Mouse (Mus musculus) gastrocnemius, adult 2 months (tissue): Measurements from ENCODE around the gene 1700001P01Rik. TPM values are rescaled to one million over a fixed set of nuclear protein-coding genes. Genes with fewer than 3 reads are reported as not detected.

Experiments
- DNase-seq: peaks from one replicate; pipeline ENCODE4 v3.0.0; 2022
- H3K27ac ChIP-seq: fragments of 200-600 bp; 2 replicates; pipeline ENCODE4 v1.8.1; 2022; ENCODE audit warnings: mild to moderate bottlenecking
- H3K4me3 ChIP-seq: fragments of 200-600 bp; 2 replicates; pipeline ENCODE4 v1.8.1; 2022; ENCODE audit warnings: mild to moderate bottlenecking, moderate library complexity
- CTCF ChIP-seq: fragments of 200-600 bp; IDR thresholded peaks from 2 replicates; pipeline ENCODE4 v1.8.1; 2022; ENCODE audit warnings: antibody characterized with exemption, mild to moderate bottlenecking, moderate library complexity
- intact Hi-C: fragments of 180-260 bp; cut with DNase I; formaldehyde crosslinking; loops from one replicate; pipeline ENCODE4 v1.15.1; 2025
- total RNA-seq, 2 experiments: library from RNA; stranded (reverse); gene quantifications; 2 replicates each; pipeline ENCODE4 v1.2.3; 2021

Gene 1700001P01Rik
- total RNA-seq, 2 experiments from 2014 or later, result 0.39 to 0.56 TPM

DNA sequence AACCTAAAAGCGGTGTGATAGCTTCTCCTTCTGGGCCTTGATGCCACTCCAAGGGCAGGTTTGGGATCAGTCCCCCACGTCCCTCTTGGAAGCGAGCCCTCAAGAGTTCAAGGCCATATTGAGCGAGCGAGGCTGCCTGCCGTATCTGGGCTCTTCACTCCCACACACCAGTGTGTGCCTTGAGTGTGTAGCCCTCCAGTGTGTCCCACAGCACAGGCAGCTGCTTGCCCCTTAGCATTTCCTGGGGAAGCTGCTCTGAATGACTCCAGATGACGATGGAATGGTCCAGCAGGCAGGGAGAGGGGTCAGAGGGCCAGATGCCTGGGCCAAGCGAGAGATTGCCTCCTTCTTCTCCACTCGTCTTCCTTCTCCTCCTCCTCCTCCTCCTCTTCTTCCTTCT lies 41.2 kb upstream of the 1700001P01Rik start:
- Histone ChIP-seq H3K27ac (peak overlapping the region; percentile 70), H3K4me3 (peak overlapping the region; percentile 28)
- peak; percentile 22 for DNase-seq
- intact Hi-C loops, result no loop called here
- no peak for TF ChIP-seq CTCF

DNA sequence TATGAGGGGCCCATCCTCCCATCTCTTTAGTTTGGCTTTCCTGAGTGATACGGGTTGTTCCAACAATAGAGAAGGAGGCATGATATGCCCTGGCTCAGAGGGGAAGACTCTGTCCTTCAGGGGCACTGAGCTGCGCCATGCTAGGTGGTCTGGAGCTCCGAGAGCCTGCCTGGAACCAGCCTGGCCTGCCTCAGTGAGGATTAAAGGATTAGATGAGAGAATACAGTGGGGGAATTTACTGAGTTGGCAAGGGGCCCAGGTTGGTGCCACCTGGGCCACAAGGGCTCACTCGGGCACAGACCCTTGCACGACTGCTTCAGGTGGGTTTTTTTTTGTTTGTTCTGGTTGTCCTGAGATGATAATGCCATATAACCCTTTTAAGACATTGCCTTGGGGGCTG lies 40.5 kb upstream of the 1700001P01Rik start:
- peak overlapping the region; percentile 31 for H3K27ac ChIP-seq
- no peak for TF ChIP-seq CTCF
- H3K4me3 ChIP-seq, result no peak overlapping the region
- peak; percentile 16 for DNase-seq
- intact Hi-C loops, result no loop called here

DNA sequence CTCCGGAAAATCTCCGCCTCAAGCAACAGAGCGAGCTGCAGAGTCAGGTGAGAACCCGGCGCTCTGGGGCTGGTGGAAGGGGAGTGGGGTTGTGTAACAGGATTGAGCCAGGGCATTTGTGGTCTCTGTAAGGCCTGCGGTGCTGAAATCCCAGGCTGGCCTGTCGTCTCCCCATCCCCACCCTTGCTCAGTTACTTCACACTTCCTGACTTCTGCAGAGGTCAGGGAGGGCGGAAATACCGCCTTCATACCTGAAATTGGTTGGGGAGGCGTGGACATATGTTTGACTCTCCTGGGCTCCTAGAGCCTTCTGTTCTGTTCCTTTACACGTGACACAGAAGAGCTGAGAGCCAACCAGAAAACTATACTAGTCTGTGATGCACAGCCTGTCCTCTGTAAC lies 40.0 kb upstream of the 1700001P01Rik start:
- intact Hi-C loops, result no loop called here
- DNase-seq, result no peak
- peak overlapping the region; percentile 53 for H3K27ac ChIP-seq
- TF ChIP-seq CTCF, result no peak
- H3K4me3 ChIP-seq, result no peak overlapping the region

DNA sequence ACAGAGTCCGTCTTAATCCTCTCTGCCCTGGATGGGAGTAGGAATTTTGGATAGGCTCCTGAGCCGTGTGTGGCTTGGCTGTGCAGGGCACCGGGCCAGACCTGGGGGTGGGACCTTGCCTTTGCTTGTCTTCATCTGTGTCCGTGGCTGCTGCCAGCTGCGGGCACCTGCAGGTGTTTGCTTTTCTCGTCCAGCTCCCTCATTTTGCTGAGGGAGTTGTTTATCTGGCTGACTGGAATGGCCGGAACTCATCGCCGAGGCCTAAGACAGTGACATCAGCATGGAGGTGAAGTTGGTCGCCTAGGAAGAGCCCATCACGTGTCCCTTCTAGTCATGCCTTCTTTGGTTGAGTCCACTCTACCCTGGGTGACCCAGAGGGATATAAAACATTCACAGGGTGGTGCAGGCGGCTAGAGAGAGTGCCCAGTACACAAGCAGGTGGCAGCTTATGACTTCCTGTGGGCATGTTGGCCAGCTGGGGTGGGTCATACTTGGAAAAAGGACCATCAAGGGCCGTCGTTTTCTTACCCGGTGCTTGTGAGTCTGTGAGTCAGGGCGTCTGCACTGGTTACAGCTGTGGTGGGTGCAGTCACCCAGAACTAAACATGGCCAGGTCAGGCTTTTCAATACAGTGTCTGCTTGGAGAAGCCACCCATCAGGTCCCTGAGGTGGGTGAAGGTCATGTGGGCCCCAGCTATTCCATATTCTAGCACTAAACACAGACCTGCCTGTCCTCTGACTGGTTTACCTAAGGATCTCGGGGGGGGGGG lies 38.2 kb upstream of the 1700001P01Rik start:
- intact Hi-C loops, result no loop called here
- TF ChIP-seq CTCF, result no peak
- Histone ChIP-seq H3K27ac (peak overlapping the region; percentile 49), H3K4me3 (peak overlapping the region; percentile 5; the same call in 1 of the 2 replicates)
- peak; percentile 35 for DNase-seq

DNA sequence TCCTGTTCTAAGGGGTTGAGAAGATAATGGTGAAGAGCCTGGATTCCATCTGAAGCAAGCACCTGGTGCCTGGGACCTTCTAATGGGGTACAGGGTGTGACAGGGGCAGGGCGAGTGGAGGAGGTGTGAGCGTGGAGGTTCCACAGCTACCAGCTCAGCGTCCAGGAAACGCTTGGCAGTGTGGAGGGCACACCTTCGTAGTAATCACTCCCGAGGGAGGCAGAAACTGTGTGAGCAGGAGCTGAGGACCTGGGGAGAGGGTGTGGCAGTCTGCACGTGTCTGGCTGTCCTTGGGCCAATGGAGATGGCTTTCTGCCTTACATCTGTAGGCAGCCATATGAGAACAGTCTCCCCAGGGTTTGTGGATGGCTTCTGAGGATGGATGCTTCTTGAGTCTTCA lies 37.4 kb upstream of the 1700001P01Rik start:
- peak; percentile 14 for DNase-seq
- no peak for TF ChIP-seq CTCF
- intact Hi-C loops, result no loop called here
- H3K27ac ChIP-seq, result no peak overlapping the region
- peak overlapping the region; percentile 23; the same call in 1 of the 2 replicates for H3K4me3 ChIP-seq

DNA sequence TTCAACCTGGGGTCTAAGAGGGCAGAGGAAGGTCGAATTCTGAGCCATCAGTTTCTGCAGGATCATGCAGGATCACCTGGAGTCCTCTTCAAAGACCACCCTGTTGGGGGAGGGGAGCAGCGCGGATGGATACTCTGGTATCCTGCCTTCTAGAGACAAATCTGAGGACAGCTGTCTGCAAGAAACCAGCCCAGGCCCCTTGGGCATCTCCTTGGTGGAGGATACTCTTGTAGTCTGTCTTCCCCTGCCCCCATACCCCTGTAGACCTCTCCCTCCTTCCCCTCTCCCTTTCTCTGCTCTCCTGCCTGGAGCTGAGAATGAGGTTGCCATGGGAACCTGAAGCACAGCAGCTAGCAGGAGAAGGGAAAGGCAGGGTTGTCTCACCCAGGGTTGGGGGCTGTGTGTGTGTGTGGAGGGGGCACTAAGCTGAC lies 36.8 kb upstream of the 1700001P01Rik start:
- intact Hi-C loops, result no loop called here
- Histone ChIP-seq H3K4me3 (no peak overlapping the region), H3K27ac (peak overlapping the region; percentile 16; the same call in 1 of the 2 replicates)
- no peak for TF ChIP-seq CTCF
- DNase-seq, result peak; percentile 13

DNA sequence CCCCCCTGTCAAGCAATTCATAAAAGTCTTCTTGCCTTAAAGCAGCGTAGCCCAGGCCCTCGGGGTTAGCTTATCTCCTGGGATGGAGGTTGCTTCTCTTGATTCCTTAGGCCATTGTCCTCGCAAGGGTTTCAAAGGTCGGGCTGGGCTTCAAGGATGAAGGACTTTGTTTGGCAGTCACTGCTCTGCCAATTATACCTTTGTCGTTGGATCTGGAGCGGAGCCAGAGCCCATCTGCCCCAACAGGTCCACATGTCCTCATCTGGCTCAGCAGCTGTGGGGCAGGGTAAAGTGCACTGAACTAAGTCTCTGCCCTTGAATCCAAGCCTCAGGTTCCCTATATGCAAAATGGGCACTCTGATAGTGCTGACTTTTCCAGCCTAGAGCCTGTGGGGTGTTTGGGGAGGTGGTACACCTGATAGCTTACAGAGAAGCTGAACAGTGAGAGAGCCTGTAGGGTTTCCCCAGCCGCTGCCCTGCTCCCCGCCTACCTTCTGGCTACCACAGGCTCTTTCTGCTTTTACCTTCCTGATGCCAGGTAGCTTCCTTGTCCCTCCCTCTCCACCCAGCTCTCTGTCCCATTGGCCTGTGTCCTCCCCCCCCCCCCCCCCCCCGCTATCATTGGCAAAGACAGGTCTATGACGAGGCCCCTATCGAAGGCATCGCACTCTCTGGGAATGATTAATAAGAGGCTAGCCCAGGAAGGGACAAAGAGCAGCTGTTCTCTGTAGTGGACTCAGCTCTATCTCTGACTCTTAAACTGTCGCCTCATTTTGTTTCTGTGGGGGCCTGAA lies 36.0 kb upstream of the 1700001P01Rik start:
- H3K27ac ChIP-seq, result no peak overlapping the region
- DNase-seq, result peak; percentile 10
- intact Hi-C loops, result no loop called here
- TF ChIP-seq CTCF, result no peak
- no peak overlapping the region for H3K4me3 ChIP-seq

DNA sequence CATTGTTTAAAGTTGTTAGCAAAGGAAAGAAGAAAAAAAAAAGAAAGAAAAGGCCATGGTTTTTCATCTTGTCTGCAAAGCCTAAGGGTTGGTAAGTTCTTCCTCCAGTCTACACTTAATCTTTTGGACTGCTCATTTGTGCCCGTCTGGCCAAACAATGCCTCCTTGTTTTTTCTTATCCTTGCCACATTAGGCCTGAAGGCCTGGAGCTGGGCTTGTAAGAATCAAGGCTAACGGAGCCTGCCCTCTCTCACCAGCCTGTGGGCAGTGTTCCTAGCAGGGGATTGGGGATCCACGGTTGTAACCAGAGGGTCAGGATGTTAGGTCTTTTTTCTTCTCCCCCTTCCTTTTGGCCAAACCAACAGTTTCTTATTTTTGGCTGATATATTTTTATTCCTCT lies 35.3 kb upstream of the 1700001P01Rik start:
- TF ChIP-seq CTCF, result no peak
- Histone ChIP-seq H3K27ac (0 out of 2 replicates have a peak overlapping the region, but pooled peaks have one; percentile 20), H3K4me3 (no peak overlapping the region)
- intact Hi-C loops, result no loop called here
- DNase-seq, result no peak

DNA sequence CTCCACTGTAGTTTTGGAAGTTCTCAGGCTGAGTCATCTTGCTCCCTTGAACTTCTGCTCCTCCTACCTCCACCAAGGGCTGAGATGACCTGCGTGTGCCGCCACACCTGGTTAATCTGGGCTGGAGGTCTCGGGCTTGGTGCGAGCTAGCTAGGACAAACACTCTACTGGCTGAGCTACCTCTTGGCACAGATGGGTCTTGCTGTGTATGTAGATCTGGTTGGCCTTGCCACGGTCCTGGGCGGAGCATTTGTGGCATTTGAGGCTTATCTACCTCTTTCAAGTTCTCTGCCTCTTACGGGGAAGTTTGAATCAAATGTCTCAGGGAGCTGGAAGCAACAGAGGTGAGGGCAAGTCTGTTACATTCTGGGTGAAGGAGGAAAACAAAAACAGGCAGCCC lies 34.6 kb upstream of the 1700001P01Rik start:
- TF ChIP-seq CTCF, result no peak
- H3K4me3 ChIP-seq, result no peak overlapping the region
- peak overlapping the region; percentile 17; the same call in 1 of the 2 replicates for H3K27ac ChIP-seq
- no peak for DNase-seq
- intact Hi-C loops, result no loop called here

DNA sequence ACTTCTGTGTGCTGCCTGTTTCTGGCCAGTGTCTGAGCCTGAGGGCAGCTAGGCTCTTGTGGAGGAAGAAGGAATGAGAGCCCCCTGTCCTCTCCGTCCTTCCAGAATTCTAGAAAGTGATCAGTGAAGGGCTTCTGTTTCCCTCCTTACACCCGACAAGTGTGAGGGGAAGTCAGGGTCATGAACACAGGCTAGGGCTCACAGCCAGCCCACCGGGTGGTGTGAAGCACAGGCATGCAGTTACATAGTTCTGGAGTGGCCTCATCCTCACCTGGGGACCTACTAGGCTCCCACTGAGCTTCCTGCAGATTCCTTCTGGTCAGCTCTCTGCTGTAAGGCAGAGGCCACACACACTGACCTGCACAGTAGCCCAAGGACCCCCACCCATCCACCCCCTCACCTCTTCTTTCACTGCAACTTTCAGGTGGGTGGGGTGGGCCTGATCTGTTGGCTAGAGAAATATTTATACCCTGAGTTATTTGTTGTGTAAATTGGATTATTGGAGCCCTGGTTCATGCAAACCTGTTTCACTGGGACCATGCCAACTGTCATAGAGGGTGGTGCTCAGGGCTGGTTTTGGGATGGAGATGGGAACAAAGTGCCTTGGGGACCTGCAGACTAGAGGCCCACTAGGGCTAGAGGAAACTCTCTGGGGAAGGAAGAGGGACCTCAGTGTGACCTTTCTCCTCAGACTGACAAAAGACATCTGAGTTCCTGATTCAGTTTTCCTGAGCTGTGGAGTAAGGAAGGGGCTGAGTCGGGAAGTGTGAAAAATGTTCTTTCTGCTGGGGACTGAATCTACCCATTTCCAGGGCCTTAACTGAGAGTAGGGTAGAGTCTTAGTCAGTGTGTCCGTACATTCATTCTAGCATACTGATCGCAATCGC lies 33.8 kb upstream of the 1700001P01Rik start:
- Histone ChIP-seq H3K4me3 (peak overlapping the region; percentile 49), H3K27ac (peak overlapping the region; percentile 97)
- TF ChIP-seq CTCF, result no peak
- DNase-seq, result no peak
- intact Hi-C loops, result no loop called here

DNA sequence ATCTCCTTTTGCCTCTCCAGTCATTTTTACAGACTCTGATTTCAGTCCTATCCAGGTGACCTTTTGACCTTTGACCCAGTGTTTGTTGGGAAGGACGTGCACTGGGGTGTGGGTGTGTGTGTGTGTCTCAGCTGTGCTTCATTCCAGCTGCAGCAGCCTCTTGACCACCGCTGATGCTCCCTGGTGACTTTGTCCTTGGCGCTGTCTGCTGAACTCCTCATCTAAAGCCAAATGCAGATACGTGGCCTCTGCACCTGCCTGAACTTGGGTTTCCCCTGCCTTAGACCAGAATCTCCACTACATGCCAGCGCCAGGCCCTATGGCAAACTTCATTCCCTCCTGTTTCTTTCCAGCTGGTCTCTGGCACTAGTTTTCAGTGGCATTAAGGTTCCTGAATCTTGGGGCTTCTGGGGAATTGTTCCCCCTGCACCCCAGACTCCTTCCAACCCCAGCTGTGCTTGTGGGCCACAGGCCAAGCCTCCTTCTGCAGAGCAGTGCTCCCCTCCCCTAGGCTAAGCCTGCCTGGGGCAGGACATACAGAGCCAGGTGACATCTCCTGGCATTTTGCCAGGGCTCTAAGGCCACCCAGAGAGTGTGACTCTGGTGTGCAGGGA lies 33.0 kb upstream of the 1700001P01Rik start:
- peak; percentile 65 for DNase-seq

DNA sequence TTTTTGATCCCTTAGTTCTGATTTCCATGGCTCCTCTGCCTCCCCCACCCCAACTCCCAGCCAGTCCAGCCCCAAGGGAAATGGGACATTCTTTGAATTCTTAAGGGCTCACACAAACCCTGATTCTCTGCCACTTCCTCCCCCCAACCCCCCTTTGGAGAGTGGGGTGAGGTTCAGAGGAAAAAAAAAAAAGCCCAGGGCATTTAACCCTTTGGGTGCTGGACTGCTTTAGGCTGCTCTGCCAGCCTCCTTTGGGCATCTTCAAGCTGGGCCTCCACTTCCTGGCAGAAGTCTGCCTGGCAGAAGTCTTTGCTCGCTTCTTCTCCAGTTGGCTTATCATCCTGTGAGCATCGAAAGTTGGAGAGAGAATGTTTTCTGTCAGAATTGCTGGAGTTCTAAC lies 32.4 kb upstream of the 1700001P01Rik start:
- peak; percentile 66 for DNase-seq
- intact Hi-C loops, result no loop called here
- peak overlapping the region; percentile 49 for H3K4me3 ChIP-seq
- TF ChIP-seq CTCF, result no peak
- H3K27ac ChIP-seq, result peak overlapping the region; percentile 97

More for the DNA sequence above, 33.0 kb upstream of the 1700001P01Rik start:
- Histone ChIP-seq H3K4me3 (peak overlapping the region; percentile 49), H3K27ac (peak overlapping the region; percentile 97)
- intact Hi-C loops, result no loop called here
- TF ChIP-seq CTCF, result no peak
